Mouse (Mus musculus) gastrocnemius, adult 8-10 months (tissue): ENCODE measurements around the gene Fmnl2. TPM values are rescaled to one million over a fixed set of nuclear protein-coding genes. Genes with fewer than 3 reads are reported as not detected.

Source experiments
- DNase-seq, 2 experiments: peaks; one replicate each; pipeline ENCODE4 v3.0.0; 2022; ENCODE audit warnings: low spot score in 2 of 2
- total RNA-seq, 4 experiments: library from RNA; stranded (reverse); gene quantifications; 2 replicates each; pipeline ENCODE4 v1.2.4; 2022

The Fmnl2 gene
- total RNA-seq, 4 experiments from 2014 or later = 3.8 to 6.6 (median 5.5) TPM

GRCm38 (mm10) chr2:52985167-52985566 is 127.5 kb downstream of the Fmnl2 start:
- no peak for DNase-seq

- DNase-seq = no peak
Measured at GRCm38 (mm10) chr2:52986354-52986753, 128.7 kb downstream of the Fmnl2 start.

GRCm38 (mm10) chr2:52987035-52987434 is 129.4 kb downstream of the Fmnl2 start:
- no peak for DNase-seq

GRCm38 (mm10) chr2:52987637-52988295 is 130.1 kb downstream of the Fmnl2 start:
- no peak for DNase-seq

GRCm38 (mm10) chr2:52989316-52989715 is 131.7 kb downstream of the Fmnl2 start:
- no peak for DNase-seq

GRCm38 (mm10) chr2:52990874-52991687 is 133.4 kb downstream of the Fmnl2 start:
- DNase-seq = peak; percentile 36 to 48

- no peak for DNase-seq
Measured at GRCm38 (mm10) chr2:52991688-52992194, 134.1 kb downstream of the Fmnl2 start.

- no peak for DNase-seq
Measured at GRCm38 (mm10) chr2:52993241-52993640, 135.6 kb downstream of the Fmnl2 start.

GRCm38 (mm10) chr2:52994526-52994925 is 136.9 kb downstream of the Fmnl2 start:
- DNase-seq = no peak

- DNase-seq = no peak
Measured at GRCm38 (mm10) chr2:52997955-52998750, 140.5 kb downstream of the Fmnl2 start.

- peak; percentile 15 to 20 for DNase-seq
Measured at GRCm38 (mm10) chr2:52999524-52999969, 141.9 kb downstream of the Fmnl2 start.

- no peak for DNase-seq
Measured at GRCm38 (mm10) chr2:53000446-53000845, 142.8 kb downstream of the Fmnl2 start.

- no peak for DNase-seq
Measured at GRCm38 (mm10) chr2:53006161-53006560, 148.5 kb downstream of the Fmnl2 start.

GRCm38 (mm10) chr2:53007142-53007541 is 149.5 kb downstream of the Fmnl2 start:
- DNase-seq = peak; percentile 31 to 36

GRCm38 (mm10) chr2:53013051-53013450 is 155.4 kb downstream of the Fmnl2 start:
- no peak for DNase-seq

- DNase-seq = no peak
Measured at GRCm38 (mm10) chr2:53014451-53014850, 156.8 kb downstream of the Fmnl2 start.

GRCm38 (mm10) chr2:53022982-53023381 is 165.3 kb downstream of the Fmnl2 start:
- no peak for DNase-seq

GRCm38 (mm10) chr2:53026056-53026769 is 168.6 kb downstream of the Fmnl2 start:
- DNase-seq = no peak

GRCm38 (mm10) chr2:53028868-53029267 is 171.2 kb downstream of the Fmnl2 start:
- DNase-seq = no peak

- no peak for DNase-seq
Measured at GRCm38 (mm10) chr2:53029716-53030431, 172.2 kb downstream of the Fmnl2 start.
